Mouse (Mus musculus) kidney, adult 2 months (tissue): Measurements from ENCODE around the gene Clk3.
"Not testable (repeated sequence)": the region's sequence is repeated elsewhere in the genome, so short reads cannot be mapped to it uniquely, and the experiment has no call there.

Experiments
- CTCF ChIP-seq: fragments of 200-500 bp; conservative IDR thresholded peaks from 2 replicates; pipeline ENCODE4 v1.5.1; 2011; ENCODE audit warnings: low read depth, mild to moderate bottlenecking, control low read depth, low read length, moderate library complexity, mixed read lengths; ENCODE audit not compliant: insufficient read depth, insufficient read length
- POLR2A ChIP-seq: fragments of 200-500 bp; IDR thresholded peaks from one replicate; pipeline ENCODE4 v1.6.1; 2011; ENCODE audit warnings: low read depth, low read length, control low read depth

DNA sequence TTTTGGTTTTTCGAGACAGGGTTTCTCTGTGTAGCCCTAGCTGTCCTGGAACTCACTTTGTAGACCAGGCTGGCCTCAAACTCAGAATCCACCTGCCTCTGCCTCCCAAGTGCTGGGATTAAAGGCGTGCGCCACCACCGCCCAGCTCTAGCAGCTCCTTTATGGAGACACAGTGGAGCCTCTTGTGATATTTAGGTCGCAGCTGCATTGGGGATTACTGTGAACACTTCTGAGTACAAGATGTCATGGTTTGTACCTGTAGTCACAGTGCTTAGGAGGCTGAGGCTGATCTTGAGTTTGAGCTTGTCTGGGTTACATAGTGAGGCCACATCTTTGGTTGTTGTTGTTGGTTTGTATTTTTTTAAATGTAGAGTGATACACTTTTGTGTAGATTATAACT, 55.4 kb downstream of the Clk3 start:
- not testable (repeated sequence) for TF ChIP-seq CTCF, POLR2A
